Mouse (Mus musculus) cortical plate, adult 2 months (tissue): ENCODE measurements at regions not wholly inside any gene's neighbourhood (a gene's known extent, or its start where the extent isn't known, plus 50 kb on each side); places are given as distances from the start of the nearest gene placed in this dataset.

Experiments
- H3K27ac ChIP-seq: fragments of 200-500 bp; 2 replicates; pipeline ENCODE4 v1.5.1; 2012; ENCODE audit warnings: low read length, control low read depth, inconsistent platforms; ENCODE audit not compliant: insufficient read depth
- H3K4me1 ChIP-seq: fragments of 200-500 bp; 2 replicates; pipeline ENCODE4 v1.6.1; 2011; ENCODE audit warnings: low read length; ENCODE audit not compliant: control insufficient read depth, insufficient read depth
- H3K4me3 ChIP-seq: fragments of 200-500 bp; 2 replicates; pipeline ENCODE4 v1.5.1; 2011; ENCODE audit warnings: mild to moderate bottlenecking, low read length, control low read depth; ENCODE audit not compliant: insufficient read depth
- CTCF ChIP-seq: fragments of 200-500 bp; IDR thresholded peaks from 2 replicates; pipeline ENCODE4 v1.5.1; 2011; ENCODE audit warnings: mild to moderate bottlenecking, control low read depth, low read length; ENCODE audit not compliant: insufficient read depth; ENCODE audit errors: extremely low read depth
- POLR2A ChIP-seq: fragments of 200-500 bp; IDR thresholded peaks from 2 replicates; pipeline ENCODE4 v1.6.1; 2011; ENCODE audit warnings: mild to moderate bottlenecking, low read length, control low read depth; ENCODE audit not compliant: insufficient read depth; ENCODE audit errors: extremely low read depth

DNA sequence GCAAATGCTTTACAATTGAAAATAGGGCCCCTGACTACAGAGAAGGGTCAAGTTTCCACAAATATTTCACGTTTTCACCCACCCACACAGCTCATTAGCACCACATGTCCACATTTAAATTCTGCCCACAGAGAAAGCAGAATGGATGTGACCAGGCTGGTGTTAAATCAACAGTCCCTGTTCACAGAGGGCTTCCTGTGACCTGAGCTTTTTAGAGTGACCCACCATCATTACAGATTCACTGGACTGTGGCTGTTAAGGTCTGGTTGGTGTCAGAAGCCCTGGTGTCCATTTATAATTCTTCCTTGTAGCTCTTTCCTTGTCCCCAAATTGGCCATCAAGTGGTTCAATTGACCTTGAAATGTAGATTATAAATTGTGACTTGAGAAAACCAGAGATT is 553.2 kb upstream of the Auts2 start:
- Histone ChIP-seq H3K4me3 (no peak overlapping the region), H3K4me1 (no peaks in the 10 kb centered on the region), H3K27ac (no peak overlapping the region)
- TF ChIP-seq POLR2A (no peak), CTCF (no peak)

DNA sequence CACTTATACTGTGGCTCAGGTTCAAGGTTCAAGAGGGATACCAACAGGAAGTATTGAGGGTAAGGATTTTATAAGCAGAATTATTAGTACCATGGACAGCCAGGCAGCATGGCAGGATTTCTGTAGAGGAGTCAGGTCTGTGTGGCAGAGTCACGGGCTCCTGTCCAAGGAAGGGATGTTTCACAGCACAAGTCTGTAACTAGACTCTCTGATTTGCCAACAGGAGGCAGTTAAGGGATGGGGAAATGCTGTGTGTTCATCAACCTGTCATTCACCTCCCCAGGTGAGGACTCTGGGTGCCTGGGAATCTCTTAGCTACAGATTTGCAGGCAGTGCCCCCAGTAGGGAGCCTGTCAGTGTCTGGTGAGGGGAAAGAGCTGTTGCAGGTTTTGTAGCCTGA is 541.7 kb upstream of the Auts2 start:
- no peak for TF ChIP-seq CTCF
- no peak for TF ChIP-seq POLR2A
- H3K4me3 ChIP-seq, result no peak overlapping the region
- H3K4me1 ChIP-seq, result no peaks in the 10 kb centered on the region
- no peak overlapping the region for H3K27ac ChIP-seq

DNA sequence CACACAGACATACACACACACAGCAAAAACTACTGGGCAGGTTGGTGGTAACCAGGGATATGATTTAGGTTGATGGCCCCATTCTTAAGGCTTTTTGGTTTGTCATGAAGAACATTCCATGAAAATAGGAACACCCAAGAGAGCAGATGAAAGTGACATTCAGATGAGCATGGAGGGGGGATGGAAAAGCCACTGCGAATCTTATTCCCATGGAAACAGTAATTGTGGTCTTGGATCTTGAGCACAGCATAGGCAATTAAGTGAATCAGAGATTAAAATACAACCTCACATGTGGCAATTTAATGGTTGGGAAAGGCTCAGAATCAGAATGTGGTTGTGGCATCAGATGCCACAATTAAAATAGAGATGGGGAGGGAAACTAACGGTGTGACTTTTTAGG is 537.6 kb upstream of the Auts2 start:
- no peak overlapping the region for H3K4me3 ChIP-seq
- no peak overlapping the region for H3K27ac ChIP-seq
- TF ChIP-seq POLR2A (no peak), CTCF (no peak)
- H3K4me1 ChIP-seq, result no peaks in the 10 kb centered on the region

DNA sequence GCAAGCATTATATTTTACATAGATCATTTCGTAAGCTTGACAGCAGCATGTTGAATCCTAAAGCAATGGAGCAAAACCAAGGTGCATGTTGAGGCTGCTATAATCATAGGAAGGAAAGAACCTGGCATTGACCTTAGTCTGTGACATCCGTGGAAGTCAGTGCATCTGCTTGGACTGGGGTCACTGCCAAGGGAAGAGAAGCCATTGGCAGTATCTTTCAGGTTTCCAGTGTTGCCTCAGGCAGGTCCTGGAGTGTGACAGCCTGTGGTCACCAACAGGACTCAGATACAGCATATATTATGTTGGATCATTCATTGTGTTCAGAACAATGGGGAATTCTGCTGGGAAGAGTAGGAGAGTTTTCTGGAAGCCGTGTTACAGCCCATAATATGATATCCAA is 535.8 kb upstream of the Auts2 start:
- no peak for TF ChIP-seq POLR2A
- TF ChIP-seq CTCF, result no peak
- Histone ChIP-seq H3K4me1 (no peaks in the 10 kb centered on the region), H3K27ac (no peak overlapping the region), H3K4me3 (no peak overlapping the region)

DNA sequence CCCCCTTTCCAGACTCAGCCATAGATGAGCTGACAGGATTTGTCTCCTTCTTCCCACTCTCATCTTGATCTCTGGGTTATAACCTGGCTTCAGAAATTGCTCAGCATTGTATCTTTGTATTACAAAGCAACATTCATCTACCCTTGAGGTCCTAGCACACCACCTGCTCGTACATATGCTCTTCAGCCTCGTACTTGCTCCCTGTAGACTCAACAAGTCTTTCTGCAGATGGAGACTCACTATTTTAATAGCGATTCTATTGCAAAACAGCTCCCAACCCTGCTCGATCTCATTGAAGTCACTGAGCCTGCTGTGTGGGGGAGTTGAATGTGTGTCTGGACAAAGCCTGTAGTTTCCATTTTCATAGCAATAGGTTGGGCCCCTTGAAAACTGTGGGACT is 535.2 kb upstream of the Auts2 start:
- H3K27ac ChIP-seq, result no peak overlapping the region
- H3K4me1 ChIP-seq, result no peaks in the 10 kb centered on the region
- H3K4me3 ChIP-seq, result no peak overlapping the region
- TF ChIP-seq POLR2A (no peak), CTCF (no peak)

DNA sequence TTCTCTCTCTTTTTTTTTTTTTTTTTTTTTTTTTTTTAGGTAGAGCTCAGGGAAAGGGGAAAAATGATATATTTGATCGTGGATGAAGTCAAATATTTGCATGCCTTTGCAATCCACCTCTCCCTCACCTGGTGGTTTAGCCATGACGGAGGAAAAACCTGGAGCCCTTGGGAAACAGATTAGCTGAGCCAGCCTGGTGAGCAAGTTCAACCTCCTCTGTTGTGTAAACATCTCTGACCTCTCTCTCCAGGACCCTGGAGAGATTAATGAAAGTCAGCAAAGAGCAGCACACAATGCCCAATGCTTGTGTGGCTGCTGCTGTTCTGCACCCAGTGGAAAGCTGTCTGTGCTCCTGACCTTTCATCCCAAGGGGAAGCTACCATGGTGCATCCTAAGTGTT is 530.2 kb upstream of the Auts2 start:
- Histone ChIP-seq H3K4me1 (no peaks in the 10 kb centered on the region), H3K27ac (no peak overlapping the region), H3K4me3 (no peak overlapping the region)
- TF ChIP-seq POLR2A, result no peak
- no peak for TF ChIP-seq CTCF

DNA sequence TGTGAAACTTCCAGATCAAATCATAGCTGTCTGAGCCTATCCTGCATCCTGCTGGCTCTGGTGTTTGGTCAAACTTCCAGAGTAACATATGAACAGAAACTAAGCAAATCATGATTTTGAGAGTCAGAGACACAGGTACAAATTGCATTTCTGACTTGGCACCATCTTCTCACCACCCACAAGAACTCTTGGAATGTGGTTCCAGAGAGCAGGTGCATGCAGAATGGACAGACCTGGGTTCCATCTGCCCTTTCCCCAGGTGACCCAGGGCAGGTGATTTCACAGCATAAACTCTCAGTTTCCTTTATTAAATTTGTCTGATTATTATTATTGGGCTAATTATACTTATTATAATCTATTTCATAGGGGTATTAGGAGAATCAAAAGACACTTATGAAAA is 527.0 kb upstream of the Auts2 start:
- no peak overlapping the region for H3K27ac ChIP-seq
- no peaks in the 10 kb centered on the region for H3K4me1 ChIP-seq
- no peak overlapping the region for H3K4me3 ChIP-seq
- no peak for TF ChIP-seq CTCF
- TF ChIP-seq POLR2A, result no peak

DNA sequence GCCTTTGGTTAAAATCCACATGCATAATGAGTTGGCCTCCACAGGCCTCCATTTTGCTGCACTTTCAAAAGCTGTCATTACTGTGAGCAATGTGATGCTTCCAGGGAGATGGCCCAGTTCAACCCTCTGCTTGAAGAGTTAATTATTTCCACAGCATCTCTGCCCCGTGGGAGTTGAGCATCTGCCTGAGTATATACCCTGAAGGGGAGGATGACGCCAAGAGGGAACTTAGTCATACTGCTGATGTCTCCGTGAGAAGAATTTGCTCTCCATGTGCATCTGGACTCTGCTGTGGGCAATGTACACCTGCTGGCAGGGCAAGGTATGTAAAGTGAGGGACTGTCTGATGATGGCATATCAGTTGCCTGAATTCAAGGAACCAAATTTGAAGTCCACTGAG is 519.3 kb upstream of the Auts2 start:
- Histone ChIP-seq H3K4me3 (no peak overlapping the region), H3K27ac (no peak overlapping the region), H3K4me1 (no peaks in the 10 kb centered on the region)
- TF ChIP-seq POLR2A, result no peak
- TF ChIP-seq CTCF, result no peak

DNA sequence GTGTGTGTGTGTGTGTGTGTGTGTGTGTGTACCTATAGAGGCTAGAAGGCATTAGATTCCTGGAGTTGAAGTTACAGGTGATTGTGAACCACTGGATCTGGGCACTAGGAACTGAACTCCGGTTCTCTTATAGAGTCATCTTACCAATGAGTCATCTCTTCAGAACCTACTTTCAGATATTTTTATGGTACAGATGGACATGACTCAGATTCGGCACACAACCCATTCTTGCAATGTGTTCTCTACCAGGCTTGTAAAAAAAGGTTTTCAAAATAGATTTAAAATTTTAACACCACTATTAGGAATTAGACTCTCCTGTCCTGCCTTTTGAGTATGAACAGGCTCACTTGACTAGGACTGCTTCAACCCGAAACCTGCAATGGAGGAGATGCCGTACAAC is 504.3 kb upstream of the Auts2 start:
- Histone ChIP-seq H3K4me1 (no peaks in the 10 kb centered on the region; the same call in none of the 2 replicates), H3K27ac (no peak overlapping the region), H3K4me3 (no peak overlapping the region)
- TF ChIP-seq POLR2A (no peak), CTCF (no peak)

DNA sequence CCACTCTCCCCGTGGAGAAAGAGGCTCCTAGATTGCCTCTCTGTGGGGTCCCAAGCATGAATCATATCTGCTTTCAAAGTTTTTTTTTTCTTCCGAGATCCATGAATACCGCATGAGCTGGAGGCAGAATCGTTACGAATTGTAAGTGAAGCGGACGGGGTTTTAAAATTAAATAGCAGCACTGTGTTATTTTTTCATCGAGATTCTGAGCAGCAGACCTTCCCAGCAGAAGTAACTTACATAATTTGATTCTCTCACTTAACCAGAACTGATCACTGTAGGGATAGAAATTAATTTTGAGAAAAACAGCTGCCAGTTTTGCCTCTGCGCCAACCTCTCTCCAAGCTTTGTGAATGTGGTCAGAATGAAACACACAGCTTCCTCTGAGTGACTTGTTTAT is 502.5 kb upstream of the Auts2 start:
- no peak overlapping the region for H3K4me3 ChIP-seq
- TF ChIP-seq POLR2A, result no peak
- no peaks in the 10 kb centered on the region; the same call in none of the 2 replicates for H3K4me1 ChIP-seq
- peak overlapping the region; percentile 86; the same call in 1 of the 2 replicates for H3K27ac ChIP-seq

DNA sequence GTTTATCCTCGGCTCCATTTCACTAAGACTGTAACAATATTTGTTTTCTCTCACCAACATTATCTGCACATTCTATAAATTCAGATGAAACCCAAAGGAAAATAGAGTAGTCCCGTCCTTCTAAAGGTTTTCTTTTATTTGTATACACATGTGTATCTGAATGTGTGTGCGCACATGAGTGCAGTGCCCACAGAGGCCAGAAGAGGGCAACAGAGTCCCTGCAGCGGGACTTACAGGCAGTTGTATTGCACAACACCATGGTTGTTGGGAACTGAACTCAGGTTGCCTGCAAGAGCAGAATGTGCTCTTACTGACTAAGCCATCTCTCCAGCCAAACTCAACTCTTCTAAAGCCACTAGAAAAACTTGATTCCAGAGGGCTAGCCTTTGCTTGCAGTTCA is 484.4 kb upstream of the Auts2 start:
- Histone ChIP-seq H3K4me3 (no peak overlapping the region), H3K4me1 (no peaks in the 10 kb centered on the region), H3K27ac (no peak overlapping the region)
- no peak for TF ChIP-seq POLR2A
- TF ChIP-seq CTCF, result no peak

DNA sequence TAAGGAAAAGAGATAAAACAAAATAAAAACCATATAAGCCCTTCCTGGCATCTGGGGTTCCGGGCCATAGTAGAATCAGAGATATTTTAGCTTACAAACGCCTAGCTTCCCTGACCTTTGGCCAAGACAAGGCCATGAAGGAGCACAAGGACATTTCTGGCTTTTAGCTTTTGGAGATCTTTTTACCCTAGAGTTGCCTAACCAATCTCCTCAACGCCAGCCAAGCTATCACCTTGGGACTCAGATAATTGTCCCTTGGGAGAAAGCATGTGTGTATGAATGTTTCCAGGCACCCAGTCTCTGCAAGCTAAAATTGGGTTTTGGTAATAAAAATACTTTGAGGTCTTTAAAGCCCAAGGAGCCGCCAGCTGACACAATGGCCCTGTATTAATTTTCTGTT is 482.0 kb upstream of the Auts2 start:
- no peaks in the 10 kb centered on the region for H3K4me1 ChIP-seq
- TF ChIP-seq POLR2A (no peak), CTCF (no peak)
- H3K27ac ChIP-seq, result no peak overlapping the region
- no peak overlapping the region for H3K4me3 ChIP-seq
